Mouse (Mus musculus) midbrain, embryonic 14.5 days (tissue): ENCODE data around the gene Cartpt. TPM values are rescaled to one million over a fixed set of nuclear protein-coding genes. Genes with fewer than 3 reads are reported as not detected.

Source experiments
- ATAC-seq: fragments of 200-750 bp; cut with Nextera tagmentation; 2 replicates; pipeline ENCODE4 v1.8.0; 2017; ENCODE audit warnings: moderate number of reproducible peaks, moderate library complexity; ENCODE audit not compliant: low FRiP score, low TSS enrichment
- DNase-seq: peaks from one replicate; pipeline ENCODE4 v3.0.0-alpha.2; 2015
- H3K27ac ChIP-seq: fragments of 300-500 bp; sonication (generic); replicated peaks from 2 replicates; pipeline ENCODE4 v1.5.1; 2014; ENCODE audit warnings: mild to moderate bottlenecking, low read depth, low read length, moderate library complexity
- H3K27me3 ChIP-seq: fragments of 300-500 bp; sonication (generic); 2 replicates; pipeline ENCODE4 v1.6.1; 2014; ENCODE audit warnings: low read length, control low read depth, mixed read lengths; ENCODE audit not compliant: control insufficient read depth, insufficient read depth
- H3K36me3 ChIP-seq: fragments of 300-500 bp; sonication (generic); 2 replicates; pipeline ENCODE4 v1.6.1; 2014; ENCODE audit warnings: low read length, control low read depth; ENCODE audit not compliant: control insufficient read depth, insufficient read depth
- H3K4me1 ChIP-seq: fragments of 300-500 bp; sonication (generic); 2 replicates; pipeline ENCODE4 v1.6.1; 2014; ENCODE audit warnings: mild to moderate bottlenecking, antibody characterized with exemption, low read length, control low read depth; ENCODE audit not compliant: control insufficient read depth, insufficient read depth
- H3K4me2 ChIP-seq: fragments of 300-500 bp; sonication (generic); 2 replicates; pipeline ENCODE4 v1.6.1; 2014; ENCODE audit warnings: mild to moderate bottlenecking, low read length, moderate library complexity
- H3K4me3 ChIP-seq: fragments of 300-500 bp; sonication (generic); replicated peaks from 2 replicates; pipeline ENCODE4 v1.5.1; 2014; ENCODE audit warnings: low read depth, low read length
- H3K9ac ChIP-seq: fragments of 300-500 bp; sonication (generic); replicated peaks from 2 replicates; pipeline ENCODE4 v1.6.1; 2014; ENCODE audit warnings: mild to moderate bottlenecking, low read length, moderate library complexity
- H3K9me3 ChIP-seq: fragments of 300-500 bp; sonication (generic); 2 replicates; pipeline ENCODE4 v1.6.1; 2016; ENCODE audit warnings: low read length, control low read depth, mixed read lengths; ENCODE audit not compliant: control insufficient read depth
- WGBS: fragments of 180-500 bp; shearing (Covaris S2); extraction: QIAGEN DNeasy Blood & Tissue Kit; methylation state at CpG from one replicate; pipeline ENCODE4 v1.1.7; 2014; 5-methylcytosine and 5-hydroxymethylcytosine counted together
- polyA plus RNA-seq: library from polyadenylated mRNA; unstranded; fragments of >200 nt; fragmentation: Nextera tagmentation; extraction: Ambion mirVana; gene quantifications from 2 replicates; pipeline ENCODE4 v1.2.1, GENCODE M21; 2014

Cartpt gene
- polyA plus RNA-seq: 18.4 and 24.8 TPM in 2 replicates

DNA sequence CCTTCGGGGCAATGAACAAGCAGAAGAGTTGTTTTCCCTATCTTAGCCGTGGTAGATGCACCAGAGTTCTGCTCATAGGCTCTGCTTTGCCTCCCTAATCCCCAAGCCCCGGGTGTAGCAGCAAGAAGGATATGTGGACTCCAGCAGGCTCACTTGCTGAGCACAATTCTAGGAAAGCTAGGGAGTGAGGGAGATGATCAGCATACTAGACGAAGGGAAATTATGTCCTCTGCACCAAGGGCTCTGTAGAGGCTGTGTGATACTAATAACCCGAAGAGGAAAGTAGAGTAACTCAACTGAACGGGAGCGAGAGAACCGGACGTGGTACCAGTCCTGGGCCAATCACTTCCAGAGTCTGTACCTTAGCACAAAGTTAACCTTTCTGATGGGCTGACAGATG is at the start of gene Cartpt:
Cartpt (minus strand) TSS at position 127 of the 400 bp plus-strand sequence.
- ATAC-seq: no peak
- peaks cover 23% of the 10 kb centered on the region for H3K27me3 ChIP-seq
- WGBS: 37% methylated on average over 9 of the region's 9 CpGs

DNA sequence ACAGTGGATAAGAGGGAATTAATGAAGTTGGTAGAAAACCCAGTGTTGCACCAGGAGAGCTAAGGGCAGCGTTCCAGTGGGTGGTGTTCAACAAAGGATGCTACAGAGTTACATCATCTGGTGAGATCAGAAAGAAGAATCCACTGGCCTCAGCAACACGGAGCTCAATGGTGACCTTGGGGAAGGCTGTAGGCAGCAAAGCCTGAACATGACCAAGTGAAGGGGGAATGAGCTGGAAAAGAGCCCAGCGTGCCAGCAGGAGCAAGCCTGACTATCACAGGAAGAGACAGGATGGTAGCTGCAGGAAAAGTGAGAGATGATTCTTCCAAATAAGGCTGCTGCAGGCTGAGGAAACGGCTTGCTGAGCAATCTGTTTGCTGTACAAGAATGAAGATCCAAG is 46.5 kb upstream of the Cartpt start:
- no peak for DNase-seq
- no peak overlapping the region for H3K9ac ChIP-seq
- 76% methylated on average over 4 of the region's 4 CpGs for WGBS

More for the DNA sequence above, at the start of gene Cartpt:
- Histone ChIP-seq H3K4me3 (peak within 1 kb of the TSS; percentile 38), H3K36me3 (no peaks in the 10 kb centered on the region), H3K27ac (no peak within 1 kb of the TSS), H3K4me2 (peak within 1 kb of the TSS; percentile 81), H3K9ac (peak within 1 kb of the TSS; percentile 45), H3K4me1 (peaks cover 9% of the 10 kb centered on the region), H3K9me3 (no peaks in the 10 kb centered on the region)
- no peak for DNase-seq

DNA sequence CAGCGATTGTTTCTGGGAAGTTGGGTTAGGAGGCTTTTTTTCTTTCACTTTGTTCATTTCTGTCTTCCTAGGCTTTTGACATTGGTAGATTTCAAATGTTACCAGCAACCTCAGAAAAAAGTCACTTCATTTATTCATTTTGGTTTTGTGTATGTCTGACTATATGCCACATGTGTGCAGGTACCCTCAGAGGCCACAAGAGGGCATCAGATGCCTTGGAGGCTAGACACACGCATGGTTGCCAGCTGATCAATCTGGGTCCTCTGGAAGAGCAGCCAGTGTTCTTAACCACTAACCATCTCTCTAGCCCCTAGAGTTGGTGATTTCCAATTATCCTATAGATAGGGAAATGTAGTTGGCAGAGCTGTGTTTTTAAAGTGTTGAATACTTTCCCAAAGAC is 42.6 kb upstream of the Cartpt start:
- no peak overlapping the region for H3K4me2 ChIP-seq
- no peak overlapping the region for H3K4me3 ChIP-seq
- H3K36me3 ChIP-seq: peaks cover 4% of the 10 kb centered on the region; the same call in 1 of the 2 replicates
- H3K9me3 ChIP-seq: no peaks in the 10 kb centered on the region
- no peak overlapping the region for H3K9ac ChIP-seq
- no peaks in the 10 kb centered on the region for H3K27me3 ChIP-seq
- peaks cover 26% of the 10 kb centered on the region for H3K4me1 ChIP-seq
- 95% methylated on average over 2 of the region's 2 CpGs for WGBS
- DNase-seq: no peak
- no peak for ATAC-seq
- H3K27ac ChIP-seq: no peak overlapping the region

More for the DNA sequence above, 46.5 kb upstream of the Cartpt start:
- H3K4me2 ChIP-seq: no peak overlapping the region
- H3K9me3 ChIP-seq: no peaks in the 10 kb centered on the region
- H3K36me3 ChIP-seq: peaks cover 4% of the 10 kb centered on the region
- H3K27me3 ChIP-seq: no peaks in the 10 kb centered on the region
- no peak for ATAC-seq
- H3K4me3 ChIP-seq: no peak overlapping the region
- no peaks in the 10 kb centered on the region for H3K4me1 ChIP-seq
- H3K27ac ChIP-seq: no peak overlapping the region

DNA sequence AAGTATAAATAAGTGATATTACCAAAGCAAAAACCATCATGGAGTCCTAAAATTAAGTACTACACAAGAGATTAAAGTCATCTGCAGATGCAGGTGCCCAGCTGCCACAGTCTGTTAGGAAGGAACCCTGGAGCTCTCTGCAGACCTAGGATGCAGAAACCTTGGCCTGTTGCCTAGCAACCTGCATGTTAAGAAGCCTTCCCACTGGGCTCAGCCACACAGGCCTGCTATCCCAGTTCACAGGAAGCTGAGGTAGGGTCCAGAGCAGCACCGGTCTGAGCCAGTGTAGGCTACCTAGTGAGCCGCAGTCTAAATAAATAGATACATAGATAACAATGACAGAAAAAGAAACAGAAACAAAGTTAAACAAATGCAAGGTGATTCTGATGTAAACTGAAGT is 39.7 kb upstream of the Cartpt start:
- peaks cover 31% of the 10 kb centered on the region for H3K4me1 ChIP-seq
- no peaks in the 10 kb centered on the region for H3K27me3 ChIP-seq
- no peaks in the 10 kb centered on the region for H3K36me3 ChIP-seq
- DNase-seq (peak; percentile 89), ATAC-seq (peak; percentile 85)
- no peak overlapping the region for H3K9ac ChIP-seq
- no peak overlapping the region for H3K4me3 ChIP-seq
- 0 out of 2 replicates have a peak overlapping the region, but pooled peaks have one; percentile 10 for H3K4me2 ChIP-seq
- H3K9me3 ChIP-seq: no peaks in the 10 kb centered on the region
- 7% methylated on average over 2 of the region's 2 CpGs for WGBS
- peak overlapping the region; percentile 60 for H3K27ac ChIP-seq

DNA sequence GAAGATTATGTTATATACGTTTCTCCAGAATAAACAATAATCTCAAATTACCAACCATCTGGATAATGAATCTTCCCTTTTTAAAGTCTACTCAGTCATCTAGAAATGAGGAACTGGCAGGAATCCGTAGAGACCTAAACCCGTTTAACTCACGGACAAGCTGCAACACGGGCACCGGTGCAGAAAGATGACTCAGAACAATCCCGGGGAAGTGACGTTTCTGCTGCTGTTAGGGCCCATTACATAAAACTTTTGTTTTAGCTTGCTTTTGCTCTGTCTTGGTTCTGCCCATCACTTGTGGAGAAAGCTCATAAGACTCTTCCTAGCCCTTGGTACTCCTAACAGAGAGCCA is 38.4 kb upstream of the Cartpt start:
- ATAC-seq (no peak), DNase-seq (no peak)
- 55% methylated on average over 8 of the region's 8 CpGs for WGBS
- Histone ChIP-seq H3K27me3 (no peaks in the 10 kb centered on the region), H3K4me2 (no peak overlapping the region), H3K9me3 (no peaks in the 10 kb centered on the region), H3K4me3 (no peak overlapping the region), H3K9ac (no peak overlapping the region), H3K4me1 (peaks cover 31% of the 10 kb centered on the region), H3K36me3 (no peaks in the 10 kb centered on the region), H3K27ac (0 out of 2 replicates have a peak overlapping the region, but pooled peaks have one; percentile 60)

DNA sequence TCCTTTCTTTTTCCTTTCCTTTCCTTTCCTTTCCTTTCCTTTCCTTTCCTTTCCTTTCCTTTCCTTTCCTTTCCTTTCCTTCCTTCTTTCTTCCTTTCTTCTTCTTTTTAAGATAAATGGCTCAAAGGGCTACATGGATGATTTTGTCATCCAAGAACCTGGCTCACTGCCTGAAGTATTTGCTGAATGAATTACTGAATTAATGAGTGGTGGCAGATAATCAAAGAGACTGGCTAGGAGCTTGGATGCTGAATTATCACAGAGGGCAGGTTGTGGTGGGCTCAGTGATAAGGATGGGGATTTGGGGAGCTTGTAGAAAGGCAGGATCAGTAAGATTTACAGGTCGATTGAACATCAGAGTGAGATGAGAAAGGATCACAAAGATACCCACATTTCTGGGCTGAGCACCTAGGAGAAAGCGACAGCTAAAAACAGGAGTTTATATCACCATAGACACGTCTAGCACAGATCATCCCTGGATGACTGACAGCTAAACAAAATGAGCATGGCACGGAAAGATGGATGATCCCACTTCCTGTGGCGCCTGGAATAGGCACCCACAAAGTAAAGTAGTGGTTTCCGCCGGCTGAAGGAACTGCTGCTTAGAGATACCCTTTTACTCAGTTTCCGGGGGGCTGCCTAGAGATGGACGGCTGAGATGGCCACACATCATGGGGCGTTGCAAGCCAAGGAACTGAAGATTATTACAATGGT is 37.9 kb upstream of the Cartpt start:
- Histone ChIP-seq H3K9me3 (no peaks in the 10 kb centered on the region), H3K4me2 (no peak overlapping the region), H3K9ac (no peak overlapping the region), H3K36me3 (no peaks in the 10 kb centered on the region), H3K4me1 (peaks cover 31% of the 10 kb centered on the region), H3K4me3 (no peak overlapping the region), H3K27me3 (no peaks in the 10 kb centered on the region), H3K27ac (peak overlapping the region; percentile 41)
- 66% methylated on average over 10 of the region's 10 CpGs for WGBS
- ATAC-seq: no peak
- peak; percentile 44 for DNase-seq

DNA sequence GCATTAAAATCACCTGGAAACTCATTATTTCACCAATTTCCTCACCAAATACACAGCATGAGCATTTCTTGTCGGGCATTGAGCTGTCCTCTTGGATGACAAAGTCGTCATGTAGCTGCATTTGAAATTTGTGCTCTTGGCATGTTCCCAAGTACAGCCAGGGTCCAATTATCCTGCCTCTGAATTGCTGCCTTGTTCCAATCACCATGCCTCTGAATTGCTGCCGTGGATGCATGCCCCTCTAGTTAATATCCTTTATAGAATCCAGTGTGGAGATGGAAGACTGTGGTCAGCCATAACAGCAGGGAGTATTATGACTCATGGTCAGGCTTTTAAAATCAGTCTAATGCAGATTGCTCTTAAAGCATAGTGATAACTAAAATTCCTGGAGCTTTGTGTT is 36.9 kb upstream of the Cartpt start:
- Histone ChIP-seq H3K4me1 (peaks cover 31% of the 10 kb centered on the region), H3K27ac (no peak overlapping the region), H3K9me3 (no peaks in the 10 kb centered on the region), H3K36me3 (no peaks in the 10 kb centered on the region), H3K4me2 (no peak overlapping the region), H3K9ac (no peak overlapping the region), H3K27me3 (no peaks in the 10 kb centered on the region), H3K4me3 (no peak overlapping the region)
- ATAC-seq: no peak
- WGBS: 16% methylated on average over 3 of the region's 3 CpGs
- peak; percentile 66 for DNase-seq

DNA sequence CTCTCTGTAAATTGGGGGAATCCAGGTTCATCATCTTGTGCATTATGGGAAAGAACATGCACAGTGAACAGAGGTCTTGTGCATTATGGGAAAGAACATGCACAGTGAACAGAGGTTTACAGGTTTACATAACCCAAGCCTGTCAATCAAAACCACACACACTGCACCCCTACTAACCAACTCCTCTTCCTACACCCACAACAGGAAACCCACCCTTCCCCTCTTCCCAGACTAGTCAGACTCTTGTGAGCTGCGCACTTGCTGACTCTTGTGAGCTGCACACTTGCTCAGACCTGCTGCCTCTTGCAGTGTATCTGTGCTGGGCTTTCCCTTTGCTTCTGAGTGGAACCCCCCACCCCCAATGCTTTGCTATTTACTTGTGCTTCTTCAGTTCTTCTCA is 31.5 kb upstream of the Cartpt start:
- H3K4me2 ChIP-seq: no peak overlapping the region
- no peak overlapping the region for H3K27ac ChIP-seq
- no peaks in the 10 kb centered on the region for H3K27me3 ChIP-seq
- no peak overlapping the region for H3K9ac ChIP-seq
- 86% methylated on average over 1 of the region's 1 CpGs for WGBS
- no peaks in the 10 kb centered on the region for H3K9me3 ChIP-seq
- H3K36me3 ChIP-seq: no peaks in the 10 kb centered on the region
- ATAC-seq: no peak
- no peak overlapping the region for H3K4me3 ChIP-seq
- no peaks in the 10 kb centered on the region for H3K4me1 ChIP-seq
- no peak for DNase-seq

DNA sequence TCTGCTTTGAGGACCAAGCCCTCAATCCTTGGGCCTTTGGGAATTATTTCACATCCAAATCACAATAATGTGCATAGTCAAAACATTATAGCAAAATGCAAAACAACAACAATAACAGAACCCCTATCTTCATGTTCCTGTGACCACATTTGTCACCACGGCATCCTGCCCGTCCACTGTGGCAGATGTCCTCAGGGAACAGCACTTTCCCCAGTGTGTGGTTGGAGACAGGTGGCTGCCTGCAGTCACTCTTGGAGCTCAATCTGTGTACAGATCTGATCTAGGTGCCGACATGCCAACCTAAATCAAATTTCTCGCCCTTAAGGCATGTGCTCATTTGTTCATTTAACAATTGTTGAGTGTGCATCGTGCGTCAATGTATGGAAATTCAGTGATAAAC is 30.6 kb upstream of the Cartpt start:
- H3K9me3 ChIP-seq: no peaks in the 10 kb centered on the region
- H3K36me3 ChIP-seq: no peaks in the 10 kb centered on the region
- H3K27ac ChIP-seq: no peak overlapping the region
- DNase-seq: no peak
- H3K4me3 ChIP-seq: no peak overlapping the region
- 86% methylated on average over 6 of the region's 6 CpGs for WGBS
- no peak overlapping the region for H3K9ac ChIP-seq
- H3K4me2 ChIP-seq: no peak overlapping the region
- ATAC-seq: no peak
- H3K27me3 ChIP-seq: no peaks in the 10 kb centered on the region
- H3K4me1 ChIP-seq: no peaks in the 10 kb centered on the region
